Mouse (Mus musculus) cortical plate, adult 2 months (tissue): ENCODE data around the gene Ftl1. TPM values are rescaled to one million over a fixed set of nuclear protein-coding genes. Genes with fewer than 3 reads are reported as not detected.

ENCODE experiments used
- H3K27ac ChIP-seq: fragments of 200-500 bp; 2 replicates; pipeline ENCODE4 v1.5.1; 2012; ENCODE audit warnings: low read length, control low read depth, inconsistent platforms; ENCODE audit not compliant: insufficient read depth
- H3K4me1 ChIP-seq: fragments of 200-500 bp; 2 replicates; pipeline ENCODE4 v1.6.1; 2011; ENCODE audit warnings: low read length; ENCODE audit not compliant: control insufficient read depth, insufficient read depth
- H3K4me3 ChIP-seq: fragments of 200-500 bp; 2 replicates; pipeline ENCODE4 v1.5.1; 2011; ENCODE audit warnings: mild to moderate bottlenecking, low read length, control low read depth; ENCODE audit not compliant: insufficient read depth
- CTCF ChIP-seq: fragments of 200-500 bp; IDR thresholded peaks from 2 replicates; pipeline ENCODE4 v1.5.1; 2011; ENCODE audit warnings: mild to moderate bottlenecking, control low read depth, low read length; ENCODE audit not compliant: insufficient read depth; ENCODE audit errors: extremely low read depth
- POLR2A ChIP-seq: fragments of 200-500 bp; IDR thresholded peaks from 2 replicates; pipeline ENCODE4 v1.6.1; 2011; ENCODE audit warnings: mild to moderate bottlenecking, low read length, control low read depth; ENCODE audit not compliant: insufficient read depth; ENCODE audit errors: extremely low read depth
- polyA plus RNA-seq: library from polyadenylated mRNA; depleted of rRNA; stranded (reverse); fragments of >200 nt; gene quantifications from 2 replicates; pipeline ENCODE4 v1.2.3, GENCODE M21; 2012; rRNA removed

Gene Ftl1
- polyA plus RNA-seq, 1 experiment = 637 TPM

GRCm38 (mm10) chr7:45417962-45418492 lies 41.7 kb downstream of the Ftl1 start:
- no peak overlapping the region for H3K4me3 ChIP-seq
- no peak for TF ChIP-seq POLR2A
- no peak for TF ChIP-seq CTCF
- H3K27ac ChIP-seq = no peak overlapping the region
- no peaks in the 10 kb centered on the region for H3K4me1 ChIP-seq

- no peak overlapping the region for H3K27ac ChIP-seq
- no peak for TF ChIP-seq CTCF
- TF ChIP-seq POLR2A = no peak
- no peaks in the 10 kb centered on the region for H3K4me1 ChIP-seq
- no peak overlapping the region for H3K4me3 ChIP-seq
These were observed 44.0 kb downstream of the Ftl1 start for GRCm38 (mm10) chr7:45415636-45416035.

- Histone ChIP-seq H3K4me3 (no peak overlapping the region), H3K27ac (no peak overlapping the region), H3K4me1 (no peaks in the 10 kb centered on the region)
- TF ChIP-seq POLR2A = no peak
- TF ChIP-seq CTCF = no peak
These were observed 44.9 kb downstream of the Ftl1 start for GRCm38 (mm10) chr7:45414740-45415224.

GRCm38 (mm10) chr7:45413864-45414739 lies 45.6 kb downstream of the Ftl1 start:
- TF ChIP-seq CTCF = no peak
- no peak for TF ChIP-seq POLR2A
- H3K4me3 ChIP-seq = no peak overlapping the region
- H3K4me1 ChIP-seq = no peaks in the 10 kb centered on the region
- H3K27ac ChIP-seq = no peak overlapping the region

GRCm38 (mm10) chr7:45413113-45413863 lies 46.4 kb downstream of the Ftl1 start, which contains the start of gene Ntf5:
Gene Ntf5 (plus strand): TSS chr7:45413695.
- Histone ChIP-seq H3K27ac (no peak within 1 kb of the TSS), H3K4me3 (no peak within 1 kb of the TSS), H3K4me1 (no peaks in the 10 kb centered on the region)
- TF ChIP-seq POLR2A = no peak
- TF ChIP-seq CTCF = no peak

GRCm38 (mm10) chr7:45412421-45412820 lies 47.3 kb downstream of the Ftl1 start:
- no peak overlapping the region for H3K27ac ChIP-seq
- no peak for TF ChIP-seq CTCF
- no peak for TF ChIP-seq POLR2A

GRCm38 (mm10) chr7:45409497-45410163 lies 50.1 kb downstream of the Ftl1 start:
- H3K27ac ChIP-seq = no peak overlapping the region
- no peak overlapping the region for H3K4me3 ChIP-seq
- TF ChIP-seq CTCF (no peak), POLR2A (no peak)
- H3K4me1 ChIP-seq = no peaks in the 10 kb centered on the region

More at GRCm38 (mm10) chr7:45412421-45412820, 47.3 kb downstream of the Ftl1 start:
- Histone ChIP-seq H3K4me1 (no peaks in the 10 kb centered on the region), H3K4me3 (no peak overlapping the region)

- Histone ChIP-seq H3K4me1 (no peaks in the 10 kb centered on the region), H3K4me3 (no peak overlapping the region), H3K27ac (no peak overlapping the region)
- TF ChIP-seq CTCF (no peak), POLR2A (no peak)
These were observed 50.7 kb downstream of the Ftl1 start for GRCm38 (mm10) chr7:45408949-45409348.

GRCm38 (mm10) chr7:45408351-45408750 lies 51.3 kb downstream of the Ftl1 start:
- Histone ChIP-seq H3K4me1 (no peaks in the 10 kb centered on the region), H3K4me3 (no peak overlapping the region), H3K27ac (no peak overlapping the region)
- no peak for TF ChIP-seq POLR2A
- no peak for TF ChIP-seq CTCF

Other genes starting within 250 kb of the Ftl1 start
- gene Dkkl1, start 247.7 kb downstream of the Ftl1 start, polyA plus RNA-seq = 41.4 and 47.2 TPM in 2 replicates
- gene Tead2, start 244.1 kb downstream of the Ftl1 start, polyA plus RNA-seq = 5.0 and 6.4 TPM in 2 replicates
- gene Cd37, start 220.8 kb downstream of the Ftl1 start, polyA plus RNA-seq = 10.6 and 11.9 TPM in 2 replicates
- 2.1 TPM in 2 replicates for gene Slc6a16, start 218.8 kb downstream of the Ftl1 start, polyA plus RNA-seq
- 0.08 and 0.30 TPM in 2 replicates for gene Slc6a21, start 182.4 kb downstream of the Ftl1 start, polyA plus RNA-seq
- 29.1 and 35.1 TPM in 2 replicates for gene Trpm4, start 126.1 kb downstream of the Ftl1 start, polyA plus RNA-seq
- gene Hrc, start 124.6 kb downstream of the Ftl1 start, polyA plus RNA-seq = 0.35 and 0.55 TPM in 2 replicates
- gene Ppfia3, start 92.9 kb downstream of the Ftl1 start, polyA plus RNA-seq = 164 and 167 TPM in 2 replicates
- 336 TPM in 2 replicates for gene Lin7b, start 89.3 kb downstream of the Ftl1 start, polyA plus RNA-seq
- gene Snrnp70, start 64.1 kb downstream of the Ftl1 start, polyA plus RNA-seq = 720 and 793 TPM in 2 replicates
- gene Kcna7, start 54.2 kb downstream of the Ftl1 start, polyA plus RNA-seq = not detected in 2 replicates
- 0.04 and 0.08 TPM in 2 replicates for gene Ntf5, start 46.2 kb downstream of the Ftl1 start, polyA plus RNA-seq
- 0.17 TPM in 1 of 2 replicates, not detected in the other for gene Lhb, start 39.1 kb downstream of the Ftl1 start, polyA plus RNA-seq
- 25.7 and 26.4 TPM in 2 replicates for gene Gys1, start 25.0 kb downstream of the Ftl1 start, polyA plus RNA-seq
- gene Ruvbl2, start 21.8 kb downstream of the Ftl1 start, polyA plus RNA-seq = 41.7 and 47.4 TPM in 2 replicates
- gene Bax, start 7.0 kb upstream of the Ftl1 start, polyA plus RNA-seq = 99.4 and 103 TPM in 2 replicates
- gene Tulp2, start 22.0 kb upstream of the Ftl1 start, polyA plus RNA-seq = 0.11 and 0.13 TPM in 2 replicates
- gene Gm45808, start 26.9 kb upstream of the Ftl1 start, polyA plus RNA-seq = 0.19 TPM in 1 of 2 replicates, not detected in the other
- 5.9 and 6.5 TPM in 2 replicates for gene Dhdh, start 28.9 kb upstream of the Ftl1 start, polyA plus RNA-seq
- gene Nucb1, start 50.5 kb upstream of the Ftl1 start, polyA plus RNA-seq = 88.2 and 99.6 TPM in 2 replicates
- 19.4 and 20.0 TPM in 2 replicates for gene Ppp1r15a, start 66.4 kb upstream of the Ftl1 start, polyA plus RNA-seq
- 5.1 and 6.3 TPM in 2 replicates for gene Plekha4, start 66.4 kb upstream of the Ftl1 start, polyA plus RNA-seq
- 0.45 and 0.54 TPM in 2 replicates for gene Hsd17b14, start 95.0 kb upstream of the Ftl1 start, polyA plus RNA-seq
- 26.1 and 26.5 TPM in 2 replicates for gene Bcat2, start 110.3 kb upstream of the Ftl1 start, polyA plus RNA-seq
- not detected in 2 replicates for gene Fgf21, start 155.6 kb upstream of the Ftl1 start, polyA plus RNA-seq
- gene Fut1, start 157.4 kb upstream of the Ftl1 start, polyA plus RNA-seq = 0.09 and 0.15 TPM in 2 replicates
- 0.09 and 0.13 TPM in 2 replicates for gene Izumo1, start 161.9 kb upstream of the Ftl1 start, polyA plus RNA-seq
- 6.9 and 7.8 TPM in 2 replicates for gene Rasip1, start 167.6 kb upstream of the Ftl1 start, polyA plus RNA-seq
- gene Mamstr, start 180.1 kb upstream of the Ftl1 start, polyA plus RNA-seq = 5.2 and 7.1 TPM in 2 replicates
- gene Fut2, start 206.5 kb upstream of the Ftl1 start, polyA plus RNA-seq = 0.21 and 0.28 TPM in 2 replicates
- 20.9 and 26.3 TPM in 2 replicates for gene Ntn5, start 224.1 kb upstream of the Ftl1 start, polyA plus RNA-seq
- 6.6 and 8.0 TPM in 2 replicates for gene Sec1, start 234.5 kb upstream of the Ftl1 start, polyA plus RNA-seq
- gene Car11, start 240.0 kb upstream of the Ftl1 start, polyA plus RNA-seq = 351 and 377 TPM in 2 replicates
- gene Dbp, start 245.2 kb upstream of the Ftl1 start, polyA plus RNA-seq = 251 and 257 TPM in 2 replicates